Mouse (Mus musculus) left cerebral cortex, postnatal 25 days (tissue): ENCODE measurements around the gene Ppm1b. TPM values are rescaled to one million over a fixed set of nuclear protein-coding genes. Genes with fewer than 3 reads are reported as not detected.

ENCODE experiments used
- DNase-seq, 2 experiments: peaks; one replicate each; pipeline ENCODE4 v3.0.0; 2022; ENCODE audit warnings: low spot score in 2 of 2, mixed read lengths in 1 of 2
- intact Hi-C: fragments of 180-260 bp; cut with DNase I; formaldehyde crosslinking; loops from one replicate; pipeline ENCODE4 v1.15.1; 2025
- total RNA-seq, 2 experiments: library from RNA; stranded (reverse); gene quantifications; 2 replicates each; pipeline ENCODE4 v1.2.3; 2021

The Ppm1b gene
- total RNA-seq, 2 experiments from 2014 or later: 151 to 152 TPM

GRCm38 (mm10) chr17:84956931-84957486 lies 468 bp downstream of the Ppm1b start:
- peak; percentile 91 to 97 for DNase-seq
- intact Hi-C loops: loop anchor here (2.0 to 5.0 kb wide), 2 partner anchors 80 to 134 kb away; partner anchors contain the start of genes Camkmt and Prepl

DNA sequence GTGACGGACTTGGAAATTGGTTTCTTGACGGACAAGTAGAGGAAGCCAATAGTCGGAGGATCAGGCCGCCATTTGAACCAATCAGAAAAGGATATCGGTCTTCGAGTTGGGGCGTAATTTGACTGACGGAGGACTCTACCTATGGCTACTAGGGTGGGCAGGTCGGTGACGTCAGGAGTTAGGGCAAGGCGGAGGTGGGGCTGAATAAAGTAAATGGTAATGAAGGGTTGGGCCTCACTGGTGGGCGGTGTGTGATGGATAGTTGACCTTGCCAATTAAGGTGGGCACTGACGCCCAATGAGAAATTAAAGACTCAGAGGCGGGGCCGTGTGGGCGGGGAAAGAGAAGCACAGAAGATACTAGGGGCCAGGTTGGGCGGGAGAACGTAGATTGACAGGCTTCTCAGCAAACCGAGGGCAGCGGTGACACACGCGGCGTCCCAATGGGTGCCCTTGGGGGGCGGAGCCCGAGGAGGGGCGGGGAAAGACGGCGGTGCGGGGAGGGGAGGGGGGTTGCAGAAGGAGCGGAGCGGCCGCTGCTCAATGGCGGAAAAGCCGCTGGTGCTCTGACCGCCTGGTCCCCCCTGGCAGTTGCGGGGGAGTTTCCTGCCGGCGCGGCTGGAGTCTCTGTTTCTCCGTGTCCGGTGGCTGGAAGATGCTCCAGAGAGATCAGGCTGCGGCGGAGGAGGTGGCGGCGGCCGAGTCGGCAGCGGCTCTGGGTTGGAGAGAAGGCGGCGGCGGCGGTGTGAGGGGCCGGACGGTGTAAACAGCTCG lies 1.1 kb downstream of the Ppm1b start:
- DNase-seq: peak; percentile 100
- intact Hi-C loops: loop anchor here (2.0 to 5.0 kb wide), 2 partner anchors 80 to 133 kb away; partner anchors contain the start of genes Camkmt and Prepl

GRCm38 (mm10) chr17:84958411-84958911 lies 1.9 kb downstream of the Ppm1b start:
- intact Hi-C loops: loop anchor here (5.0 kb wide), 1 partner anchor 81 kb away; no protein-coding TSS in a partner anchor
- DNase-seq: peak in 1 of 2 experiments; percentile 8

DNA sequence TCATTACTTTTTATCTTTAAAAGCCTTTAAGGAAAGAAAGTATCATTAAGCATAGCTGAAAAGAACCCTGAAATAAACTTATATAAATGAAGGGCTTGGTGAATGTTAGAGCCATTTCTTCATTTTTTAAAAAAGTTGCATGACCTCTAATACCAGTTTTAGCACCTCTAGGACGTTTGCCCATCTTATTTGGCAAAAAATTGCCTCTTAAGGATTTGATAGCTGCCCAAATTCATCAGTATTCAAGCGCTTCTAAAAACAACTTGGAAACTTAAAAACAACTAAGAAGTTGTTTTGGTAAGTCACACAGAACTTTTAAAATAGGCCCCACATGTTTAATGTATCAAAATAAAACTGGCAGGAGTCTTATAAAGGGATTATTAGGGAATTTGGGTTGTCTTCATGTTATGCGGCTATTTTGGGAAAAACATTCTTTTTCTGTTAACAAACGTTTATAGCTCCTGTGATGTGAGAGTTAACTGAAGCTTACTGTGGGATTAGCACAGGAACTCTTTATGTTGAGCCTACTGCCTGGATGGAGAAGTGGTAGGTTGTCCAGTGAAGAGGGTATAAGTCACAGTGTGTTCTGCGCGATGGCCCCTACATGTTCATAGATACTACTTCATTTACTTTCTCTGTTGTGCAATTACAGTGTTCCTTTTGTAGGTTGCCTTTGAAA lies 2.6 kb downstream of the Ppm1b start:
- intact Hi-C loops: loop anchor here (5.0 kb wide), 1 partner anchor 82 kb away; no protein-coding TSS in a partner anchor
- DNase-seq: no peak

DNA sequence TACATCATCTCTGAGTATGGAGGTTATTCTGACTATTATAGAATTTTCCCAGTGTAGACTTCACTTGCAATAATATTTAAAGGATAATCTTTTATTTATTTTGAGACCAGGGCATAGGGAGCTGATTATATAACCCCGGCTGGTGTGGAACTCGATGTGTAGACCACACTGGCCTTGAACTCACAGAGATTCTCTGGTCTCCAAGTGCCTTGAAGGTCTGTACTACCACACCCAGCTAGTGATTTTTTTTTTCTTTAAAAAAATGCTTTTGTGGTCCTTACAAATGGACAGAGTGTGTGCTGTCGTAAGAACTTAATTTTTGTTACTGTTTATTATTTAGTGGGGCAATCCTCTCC lies 3.1 kb downstream of the Ppm1b start:
- intact Hi-C loops: loop anchor here (5.0 kb wide), 1 partner anchor 82 kb away; no protein-coding TSS in a partner anchor
- no peak for DNase-seq

GRCm38 (mm10) chr17:84960136-84960535 lies 3.6 kb downstream of the Ppm1b start:
- intact Hi-C loops: no loop called here

GRCm38 (mm10) chr17:84962046-84962445 lies 5.5 kb downstream of the Ppm1b start:
- DNase-seq: no peak

More at GRCm38 (mm10) chr17:84960136-84960535, 3.6 kb downstream of the Ppm1b start:
- DNase-seq: no peak

GRCm38 (mm10) chr17:84963651-84964050 lies 7.1 kb downstream of the Ppm1b start:
- DNase-seq: no peak
- intact Hi-C loops: no loop called here

More at GRCm38 (mm10) chr17:84962046-84962445, 5.5 kb downstream of the Ppm1b start:
- intact Hi-C loops: no loop called here

DNA sequence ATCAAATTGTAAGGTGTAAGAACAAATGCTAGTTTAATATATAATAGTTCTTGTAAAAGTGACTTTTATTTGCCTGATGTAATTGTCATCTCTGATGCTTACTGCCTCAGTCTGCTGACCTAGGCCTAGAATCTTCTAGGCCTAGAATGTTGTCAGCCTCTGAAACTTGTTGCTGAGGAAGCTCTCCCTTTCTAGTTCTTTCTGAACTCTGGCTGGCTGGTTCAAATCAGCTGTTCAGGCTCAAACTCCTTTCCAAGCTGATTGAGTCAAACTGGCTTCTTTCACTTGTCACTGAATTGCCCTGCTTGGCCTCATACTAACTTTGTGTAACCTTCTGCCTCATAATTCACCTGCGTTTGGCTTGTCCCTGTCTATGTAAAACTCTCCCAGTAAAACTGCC lies 9.7 kb downstream of the Ppm1b start:
- intact Hi-C loops: no loop called here
- no peak for DNase-seq

- intact Hi-C loops: no loop called here
- no peak for DNase-seq
Measured at GRCm38 (mm10) chr17:84967045-84967444, 10.5 kb downstream of the Ppm1b start.

DNA sequence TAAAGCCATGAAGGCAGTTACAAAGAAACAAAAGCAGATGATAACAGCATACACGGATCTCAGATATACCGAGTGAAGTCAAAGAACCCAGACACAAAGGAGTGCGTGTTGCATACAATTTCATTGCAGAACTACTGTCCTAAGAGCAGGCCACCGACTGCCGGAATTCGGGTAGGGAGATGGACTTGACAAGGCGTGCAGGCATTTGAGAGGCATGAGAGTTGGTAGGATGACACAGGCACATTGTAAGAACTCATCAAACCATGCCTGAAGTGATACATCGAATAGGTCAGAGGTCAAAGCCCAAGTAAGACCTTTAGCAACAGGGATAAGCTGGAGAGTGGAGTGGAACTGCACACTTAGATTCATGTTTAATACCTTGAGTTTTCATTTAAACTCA lies 13.4 kb downstream of the Ppm1b start:
- no peak for DNase-seq
- intact Hi-C loops: no loop called here

DNA sequence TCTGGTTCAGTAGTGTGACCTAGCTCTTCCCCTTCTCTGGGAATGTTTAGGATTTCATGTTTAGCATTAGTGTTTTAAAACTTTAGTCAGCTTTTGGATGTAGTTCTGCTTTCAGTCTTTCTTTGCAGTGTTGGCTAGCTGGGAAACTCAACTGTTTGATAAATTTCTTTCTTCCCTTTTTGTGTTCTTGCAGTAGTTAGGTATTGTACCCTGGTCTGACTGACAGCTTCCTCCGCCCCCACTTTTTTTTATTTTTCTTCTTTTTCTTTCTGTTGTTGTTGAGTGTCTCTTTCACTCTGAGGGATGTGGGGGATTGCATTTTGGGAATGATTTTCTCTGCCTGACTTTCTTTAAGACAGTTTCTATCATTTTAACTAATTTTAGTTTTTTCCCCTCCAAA lies 25.2 kb downstream of the Ppm1b start:
- intact Hi-C loops: no loop called here
- DNase-seq: no peak

GRCm38 (mm10) chr17:84982735-84983134 lies 26.2 kb downstream of the Ppm1b start:
- no peak for DNase-seq
- intact Hi-C loops: no loop called here

DNA sequence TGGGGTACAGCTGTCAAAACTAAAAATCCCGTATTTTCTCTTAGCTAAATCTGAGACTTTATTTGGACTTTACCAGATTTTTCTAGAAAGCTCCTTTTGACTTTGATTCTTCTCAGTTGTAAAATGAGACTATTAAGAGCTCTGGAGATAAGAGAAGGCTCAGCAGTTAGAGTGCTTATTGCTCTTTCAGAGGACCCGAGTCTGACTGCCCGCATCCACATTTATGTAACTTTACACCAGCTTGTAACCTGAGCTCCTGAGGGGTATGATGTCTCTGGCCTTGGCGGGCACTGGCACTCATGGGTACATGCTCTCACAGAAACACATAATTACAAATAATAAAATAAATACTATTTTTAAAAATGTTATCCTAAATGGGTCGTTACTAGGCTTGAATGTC lies 29.8 kb downstream of the Ppm1b start:
- intact Hi-C loops: no loop called here

DNA sequence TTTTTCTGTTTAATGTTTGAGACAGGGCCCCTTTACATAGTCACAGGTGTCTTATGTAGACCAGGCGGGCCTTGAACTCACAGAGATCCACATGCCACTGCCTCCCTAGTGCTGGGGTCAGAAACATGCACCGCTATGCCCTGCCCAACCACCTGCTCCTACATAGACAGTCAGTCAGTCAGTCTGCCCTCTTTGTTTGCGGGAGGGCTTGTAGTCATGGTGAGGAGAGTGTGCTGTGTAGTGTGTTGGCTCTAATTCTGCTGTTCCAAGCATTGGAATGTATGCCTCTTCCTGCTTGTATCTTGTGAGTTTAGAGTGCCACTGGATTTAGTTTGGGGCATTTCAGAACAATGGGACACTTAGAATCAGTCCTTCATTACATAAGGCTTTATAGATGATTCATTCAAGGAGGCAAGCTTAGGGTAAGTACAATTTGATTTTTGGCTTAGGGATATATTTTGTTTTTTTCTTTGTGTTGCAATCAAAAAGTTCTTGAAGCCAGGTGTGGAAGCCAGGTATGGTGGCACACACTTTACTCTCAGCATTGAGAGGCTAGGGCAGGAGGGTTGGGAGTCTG lies 31.4 kb downstream of the Ppm1b start:
- intact Hi-C loops: no loop called here
- no peak for DNase-seq

More for the DNA sequence above, 29.8 kb downstream of the Ppm1b start:
- DNase-seq: no peak

DNA sequence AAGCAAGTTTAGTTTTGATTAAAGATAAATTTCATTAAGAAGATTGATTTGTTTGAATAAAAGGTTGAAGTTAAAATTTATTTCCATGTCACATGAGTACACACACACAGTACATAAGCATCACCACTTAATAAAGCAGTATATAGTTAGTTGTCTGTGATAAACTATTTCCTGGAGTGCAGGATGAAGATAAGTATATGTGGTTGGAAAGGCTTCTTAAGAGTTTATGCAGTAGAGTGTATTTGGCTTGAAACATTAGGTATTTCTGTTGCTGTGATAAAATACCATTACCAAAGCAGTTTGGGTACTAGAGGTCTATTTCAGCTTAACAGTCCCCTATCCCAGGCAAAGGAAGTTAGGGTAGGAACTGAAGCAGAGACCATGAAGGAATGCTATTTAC lies 32.0 kb downstream of the Ppm1b start:
- intact Hi-C loops: no loop called here
- no peak for DNase-seq

DNA sequence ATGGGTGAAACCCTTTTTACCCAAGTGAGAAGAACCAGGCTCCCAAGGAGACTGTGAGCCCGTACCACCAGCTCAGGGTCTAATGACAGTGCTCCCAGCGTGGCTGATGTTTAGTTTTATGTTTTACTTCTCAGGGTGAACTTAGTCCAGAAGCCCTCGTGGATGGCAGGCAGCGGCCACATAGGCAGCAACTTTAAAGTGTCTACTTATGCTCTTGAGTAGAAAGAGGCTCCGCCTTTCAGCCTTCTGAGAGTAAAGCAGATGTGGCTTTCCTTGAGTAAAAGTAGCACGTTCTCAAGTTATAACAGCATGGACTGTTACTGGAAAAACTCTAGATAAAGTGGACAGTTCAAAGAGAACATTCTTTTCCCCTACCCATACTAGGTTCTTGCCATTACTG lies 39.3 kb downstream of the Ppm1b start:
- DNase-seq: no peak
- intact Hi-C loops: no loop called here

DNA sequence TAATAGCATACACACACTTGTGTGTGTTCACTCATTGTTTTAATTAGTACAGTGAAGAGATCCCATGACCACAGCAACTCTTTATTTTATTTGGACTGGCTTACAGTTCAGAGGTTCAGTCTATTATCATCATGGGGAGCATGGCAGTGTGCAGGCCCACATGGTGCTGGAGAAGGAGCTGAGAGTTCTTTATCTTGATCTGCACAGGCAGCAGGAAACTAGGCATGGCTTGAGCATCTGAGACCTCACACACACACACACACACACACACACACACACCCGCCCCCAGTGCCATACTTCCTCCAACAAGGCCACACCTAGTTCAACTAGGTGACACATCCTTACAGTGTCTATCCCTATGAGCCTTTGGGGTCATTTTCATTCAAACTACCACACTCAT lies 41.1 kb downstream of the Ppm1b start:
- intact Hi-C loops: no loop called here
- DNase-seq: no peak

DNA sequence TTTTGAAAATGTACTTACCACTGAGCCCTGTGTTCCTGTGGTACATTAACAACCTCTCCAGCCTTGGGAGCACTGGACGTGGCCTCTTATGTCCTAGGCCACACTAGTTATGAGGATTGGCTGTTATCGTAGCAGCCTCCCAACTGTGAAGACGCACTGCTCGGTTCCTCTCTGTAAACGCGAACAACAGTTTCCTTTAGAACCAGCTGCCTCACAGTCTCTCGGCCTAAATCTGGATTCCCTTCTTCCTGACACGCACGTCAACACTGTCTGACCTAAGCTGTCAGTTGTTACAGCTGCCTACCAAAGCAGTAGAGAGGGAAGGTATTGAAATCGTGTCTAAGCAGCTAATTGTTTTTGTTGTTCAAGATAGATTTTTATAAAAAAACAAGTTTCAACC lies 43.1 kb downstream of the Ppm1b start:
- peak in 1 of 2 experiments; percentile 35 for DNase-seq
- intact Hi-C loops: no loop called here

- no peak for DNase-seq
- intact Hi-C loops: no loop called here
Measured at GRCm38 (mm10) chr17:85013485-85013884, 56.9 kb downstream of the Ppm1b start.
